Mouse (Mus musculus) MEL-GATA-1-ER (cell line): ENCODE results near the gene Ptgfrn.

Experiments used
- DNase-seq: peaks from one replicate; pipeline ENCODE4 v3.0.0-alpha.2; 2012; ENCODE audit warnings: low read depth; ENCODE audit errors: extremely low read depth

The Ptgfrn gene

GRCm38 (mm10) chr3:101080925-101081324, 29.2 kb downstream of the Ptgfrn start:
- DNase-seq: no peak

- no peak for DNase-seq
Measured at GRCm38 (mm10) chr3:101078344-101078743, 31.7 kb downstream of the Ptgfrn start.

GRCm38 (mm10) chr3:101077710-101078100, 32.4 kb downstream of the Ptgfrn start:
- no peak for DNase-seq

- DNase-seq: no peak
Measured at GRCm38 (mm10) chr3:101076966-101077709, 32.9 kb downstream of the Ptgfrn start.

- DNase-seq: no peak
Measured at GRCm38 (mm10) chr3:101075866-101076265, 34.2 kb downstream of the Ptgfrn start.

GRCm38 (mm10) chr3:101073384-101073783, 36.7 kb downstream of the Ptgfrn start:
- no peak for DNase-seq

- DNase-seq: no peak
Measured at GRCm38 (mm10) chr3:101072506-101073215, 37.4 kb downstream of the Ptgfrn start.

- no peak for DNase-seq
Measured at GRCm38 (mm10) chr3:101071576-101071975, 38.5 kb downstream of the Ptgfrn start.

- no peak for DNase-seq
Measured at GRCm38 (mm10) chr3:101070796-101071235, 39.3 kb downstream of the Ptgfrn start.

GRCm38 (mm10) chr3:101070230-101070795, 39.8 kb downstream of the Ptgfrn start:
- DNase-seq: no peak

- DNase-seq: no peak
Measured at GRCm38 (mm10) chr3:101068701-101069100, 41.4 kb downstream of the Ptgfrn start.

- DNase-seq: no peak
Measured at GRCm38 (mm10) chr3:101066175-101066574, 43.9 kb downstream of the Ptgfrn start.

GRCm38 (mm10) chr3:101061865-101062585, 48.1 kb downstream of the Ptgfrn start:
- DNase-seq: no peak

GRCm38 (mm10) chr3:101059214-101059613, 50.9 kb downstream of the Ptgfrn start:
- no peak for DNase-seq

- no peak for DNase-seq
Measured at GRCm38 (mm10) chr3:101058203-101058602, 51.9 kb downstream of the Ptgfrn start.

- DNase-seq: no peak
Measured at GRCm38 (mm10) chr3:101055216-101055615, 54.9 kb downstream of the Ptgfrn start.

GRCm38 (mm10) chr3:101051601-101052000, 58.5 kb downstream of the Ptgfrn start:
- no peak for DNase-seq

GRCm38 (mm10) chr3:101049997-101050396, 60.1 kb downstream of the Ptgfrn start:
- no peak for DNase-seq

- DNase-seq: no peak
Measured at GRCm38 (mm10) chr3:101048781-101049180, 61.3 kb downstream of the Ptgfrn start.

GRCm38 (mm10) chr3:101047586-101048275, 62.3 kb downstream of the Ptgfrn start:
- no peak for DNase-seq

GRCm38 (mm10) chr3:101045431-101045830, 64.6 kb downstream of the Ptgfrn start:
- DNase-seq: no peak
